Mouse (Mus musculus) telencephalon, adult 2 months (tissue): ENCODE results near the gene Foxn1.

Source experiments
- DNase-seq: peaks from one replicate; pipeline ENCODE4 v3.0.0-alpha.2; 2011; ENCODE audit warnings: low read depth, low spot score

Gene Foxn1

GRCm38 (mm10) chr11:78358330-78359007 lies 27.9 kb downstream of the Foxn1 start:
- no peak for DNase-seq

- no peak for DNase-seq
These were observed 30.7 kb downstream of the Foxn1 start for GRCm38 (mm10) chr11:78355471-78356238.

GRCm38 (mm10) chr11:78354905-78355304 lies 31.5 kb downstream of the Foxn1 start:
- no peak for DNase-seq

GRCm38 (mm10) chr11:78353081-78353480 lies 33.3 kb downstream of the Foxn1 start:
- no peak for DNase-seq

- no peak for DNase-seq
These were observed 36.7 kb downstream of the Foxn1 start for GRCm38 (mm10) chr11:78349441-78350358.

- DNase-seq: no peak
These were observed 37.9 kb downstream of the Foxn1 start for GRCm38 (mm10) chr11:78348474-78348873.

GRCm38 (mm10) chr11:78347908-78348307 lies 38.5 kb downstream of the Foxn1 start:
- DNase-seq: no peak

GRCm38 (mm10) chr11:78347070-78347754 lies 39.1 kb downstream of the Foxn1 start:
- DNase-seq: peak; percentile 46

- DNase-seq: no peak
These were observed 39.9 kb downstream of the Foxn1 start for GRCm38 (mm10) chr11:78346326-78347069.

GRCm38 (mm10) chr11:78345801-78346200 lies 40.6 kb downstream of the Foxn1 start:
- DNase-seq: no peak

GRCm38 (mm10) chr11:78344890-78345715 lies 41.3 kb downstream of the Foxn1 start:
- DNase-seq: no peak

GRCm38 (mm10) chr11:78344328-78344889 lies 41.9 kb downstream of the Foxn1 start:
- DNase-seq: no peak

GRCm38 (mm10) chr11:78343381-78344327 lies 42.7 kb downstream of the Foxn1 start, which contains the start of gene Unc119:
Unc119 (plus strand) TSS chr11:78343482.
- no peak for DNase-seq

- no peak for DNase-seq
These were observed 44.7 kb downstream of the Foxn1 start for GRCm38 (mm10) chr11:78341702-78342101.

- no peak for DNase-seq
These were observed 49.3 kb downstream of the Foxn1 start for GRCm38 (mm10) chr11:78337040-78337439.

- no peak for DNase-seq
These were observed 52.4 kb downstream of the Foxn1 start for GRCm38 (mm10) chr11:78333992-78334391.

GRCm38 (mm10) chr11:78332676-78333075 lies 53.7 kb downstream of the Foxn1 start:
- no peak for DNase-seq

- DNase-seq: no peak
These were observed 57.8 kb downstream of the Foxn1 start for GRCm38 (mm10) chr11:78328512-78329056.
